Mouse (Mus musculus): ENCODE results near the gene Gm6351. TPM values are rescaled to one million over a fixed set of nuclear protein-coding genes. Genes with fewer than 3 reads are reported as not detected.
"Not testable (repeated sequence)": the region's sequence is repeated elsewhere in the genome, so short reads cannot be mapped to it uniquely, and the experiment has no call there.

The Gm6351 gene
- polyA plus RNA-seq (2015; fragmentation: Nextera tagmentation; extraction: Ambion mirVana), result not detected in 2 replicates

GRCm38 (mm10) chr5:94076085-94076484 lies at the start of gene Gm6351:
Gm6351 (plus strand) TSS chr5:94076385.
- not testable (repeated sequence) for H3K4me2 ChIP-seq; H3K4me1 ChIP-seq (replicated peaks); H3K27ac ChIP-seq; H3K9ac ChIP-seq; ATAC-seq (ENCODE audit: low FRiP score); H3K9me3 ChIP-seq; H3K36me3 ChIP-seq; H3K4me3 ChIP-seq; H3K27me3 ChIP-seq
- no CpG with 5 or more reads among the region's 3 CpGs for WGBS

- not testable (repeated sequence) for H3K36me3 ChIP-seq; H3K9ac ChIP-seq; H3K4me2 ChIP-seq; H3K9me3 ChIP-seq; H3K27me3 ChIP-seq; ATAC-seq (ENCODE audit: low FRiP score); H3K4me1 ChIP-seq (replicated peaks); H3K27ac ChIP-seq; H3K4me3 ChIP-seq
- WGBS, result no CpG with 5 or more reads among the region's 1 CpGs
Observed at GRCm38 (mm10) chr5:94070445-94070844, 5.7 kb upstream of the Gm6351 start, which contains the start of gene BC061212. BC061212 (minus strand) TSS chr5:94070545.

Other genes with a start within 250 kb of the Gm6351 start
- not detected in 2 replicates for gene Gm7792, start 232.6 kb upstream of the Gm6351 start, polyA plus RNA-seq (2015; fragmentation: Nextera tagmentation; extraction: Ambion mirVana)
- not detected in 2 replicates for gene Gm16429, start 147.3 kb upstream of the Gm6351 start, polyA plus RNA-seq (2015; fragmentation: Nextera tagmentation; extraction: Ambion mirVana)
- not detected in 2 replicates for gene BC061212, start 5.8 kb upstream of the Gm6351 start, polyA plus RNA-seq (2015; fragmentation: Nextera tagmentation; extraction: Ambion mirVana)
- not detected in 2 replicates for gene Gm3106, start 141.6 kb downstream of the Gm6351 start, polyA plus RNA-seq (2015; fragmentation: Nextera tagmentation; extraction: Ambion mirVana)
- gene A430089I19Rik, start 230.4 kb downstream of the Gm6351 start, polyA plus RNA-seq (2015; fragmentation: Nextera tagmentation; extraction: Ambion mirVana), result not detected in 2 replicates
- gene Gm6502, start 238.1 kb downstream of the Gm6351 start, polyA plus RNA-seq (2015; fragmentation: Nextera tagmentation; extraction: Ambion mirVana), result not detected in 2 replicates

Measured in hindbrain, embryonic 13.5 days (tissue).